Mouse (Mus musculus) spleen, adult 18-20 months (tissue): ENCODE results near the gene Atf5.
A peak's percentile ranks its signal among the peaks of the same experiment; 100 is the strongest.

ENCODE experiments used
- DNase-seq, 2 experiments: peaks; one replicate each; pipeline ENCODE4 v3.0.0; 2022; ENCODE audit warnings: mixed read lengths in 2 of 2

Gene Atf5

GRCm38 (mm10) chr7:44816470-44817021, at the start of gene Atf5:
TSS of gene Atf5 (minus strand) at chr7:44816658.
- no peak for DNase-seq

GRCm38 (mm10) chr7:44864595-44865542, 48.4 kb upstream of the Atf5 start:
- DNase-seq = no peak

GRCm38 (mm10) chr7:44863982-44864494, 47.6 kb upstream of the Atf5 start:
- DNase-seq = no peak

GRCm38 (mm10) chr7:44863210-44863609, 46.8 kb upstream of the Atf5 start:
- no peak for DNase-seq

- no peak for DNase-seq
Observed at GRCm38 (mm10) chr7:44862434-44862833, 46.0 kb upstream of the Atf5 start.

- no peak for DNase-seq
Observed at GRCm38 (mm10) chr7:44861429-44861816, 45.0 kb upstream of the Atf5 start.

GRCm38 (mm10) chr7:44860576-44861428, 44.3 kb upstream of the Atf5 start:
- peak in 1 of 2 experiments; percentile 75 for DNase-seq

- no peak for DNase-seq
Observed at GRCm38 (mm10) chr7:44859896-44860295, 43.4 kb upstream of the Atf5 start.

- peak in 1 of 2 experiments; percentile 47 for DNase-seq
Observed at GRCm38 (mm10) chr7:44857905-44858304, 41.4 kb upstream of the Atf5 start.

- DNase-seq = peak; percentile 66 to 78
Observed at GRCm38 (mm10) chr7:44857042-44857552, 40.6 kb upstream of the Atf5 start, which contains the start of gene Pnkp. TSS of gene Pnkp (plus strand) at chr7:44857139.

GRCm38 (mm10) chr7:44856265-44856916, 39.9 kb upstream of the Atf5 start:
- DNase-seq = no peak

- DNase-seq = no peak
Observed at GRCm38 (mm10) chr7:44855036-44855435, 38.6 kb upstream of the Atf5 start.

GRCm38 (mm10) chr7:44854356-44855031, 38.0 kb upstream of the Atf5 start:
- peak; percentile 77 to 81 for DNase-seq

GRCm38 (mm10) chr7:44853596-44854355, 37.3 kb upstream of the Atf5 start:
- no peak for DNase-seq

GRCm38 (mm10) chr7:44853065-44853464, 36.6 kb upstream of the Atf5 start:
- no peak for DNase-seq

GRCm38 (mm10) chr7:44852259-44853027, 36.0 kb upstream of the Atf5 start:
- DNase-seq = no peak

- no peak for DNase-seq
Observed at GRCm38 (mm10) chr7:44851625-44852234, 35.3 kb upstream of the Atf5 start.

GRCm38 (mm10) chr7:44850789-44851624, 34.5 kb upstream of the Atf5 start:
- no peak for DNase-seq
